Mouse (Mus musculus): Measurements from ENCODE around the gene Rec8. TPM values are rescaled to one million over a fixed set of nuclear protein-coding genes. Genes with fewer than 3 reads are reported as not detected.
A peak's percentile ranks its signal among the peaks of the same experiment; 100 is the strongest.

Gene Rec8
- polyA plus RNA-seq, 1 experiment = 2.8 TPM

- DNase-seq (ENCODE audit: low spot score) = no peak
These were observed 23.5 kb downstream of the Rec8 start for GRCm38 (mm10) chr14:55641291-55641690.

GRCm38 (mm10) chr14:55642679-55643059 is 24.8 kb downstream of the Rec8 start:
- DNase-seq (ENCODE audit: low spot score) = no peak

DNA sequence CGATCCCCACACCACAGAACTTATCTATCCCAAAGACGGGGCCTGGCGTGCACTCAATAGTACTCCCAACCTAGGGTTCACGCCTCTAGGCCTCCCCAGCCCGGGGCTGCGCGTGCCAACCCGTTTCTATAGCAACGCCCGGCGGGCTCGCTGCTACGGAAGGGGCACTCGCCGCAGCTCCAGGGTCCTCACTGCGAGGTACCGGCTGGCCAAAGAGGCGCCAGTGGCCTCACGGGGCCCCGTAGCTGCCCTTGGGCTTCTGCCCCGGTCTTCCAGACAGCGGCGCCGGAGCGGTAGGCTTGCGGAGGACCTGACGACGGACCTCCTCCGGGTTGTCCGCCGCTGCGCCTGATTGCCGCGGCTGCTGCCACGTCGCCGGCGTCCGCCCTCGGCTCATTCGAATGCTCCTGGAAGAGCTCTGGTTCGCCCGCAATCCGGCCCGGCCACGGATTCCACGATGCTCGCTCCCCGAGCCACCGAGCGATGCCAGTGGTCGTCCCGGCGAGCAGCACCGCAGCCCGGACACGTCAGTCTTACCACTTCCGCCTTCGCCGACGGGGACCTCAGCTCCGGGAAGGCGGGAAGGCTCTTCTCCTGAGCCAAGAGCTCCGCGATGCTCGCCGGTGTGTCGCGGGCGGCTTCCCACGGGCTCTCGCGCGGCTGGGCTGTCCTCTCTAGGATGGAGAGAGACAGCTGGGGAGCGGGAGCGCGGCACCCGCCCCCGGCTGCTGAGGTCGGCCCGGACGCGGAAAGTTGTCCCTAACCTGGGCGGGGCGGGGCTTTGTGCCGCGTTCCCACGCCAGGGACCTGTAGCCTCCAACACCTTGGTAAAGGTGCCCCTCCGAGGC is 25.4 kb downstream of the Rec8 start, which contains the start of gene Tm9sf1:
TSS of gene Tm9sf1 (minus strand) at position 747 of the 848 bp plus-strand sequence.
- peak; percentile 96 for DNase-seq (ENCODE audit: low spot score)

- DNase-seq (ENCODE audit: low spot score) = no peak
These were observed 26.5 kb downstream of the Rec8 start for GRCm38 (mm10) chr14:55644261-55644888.

DNA sequence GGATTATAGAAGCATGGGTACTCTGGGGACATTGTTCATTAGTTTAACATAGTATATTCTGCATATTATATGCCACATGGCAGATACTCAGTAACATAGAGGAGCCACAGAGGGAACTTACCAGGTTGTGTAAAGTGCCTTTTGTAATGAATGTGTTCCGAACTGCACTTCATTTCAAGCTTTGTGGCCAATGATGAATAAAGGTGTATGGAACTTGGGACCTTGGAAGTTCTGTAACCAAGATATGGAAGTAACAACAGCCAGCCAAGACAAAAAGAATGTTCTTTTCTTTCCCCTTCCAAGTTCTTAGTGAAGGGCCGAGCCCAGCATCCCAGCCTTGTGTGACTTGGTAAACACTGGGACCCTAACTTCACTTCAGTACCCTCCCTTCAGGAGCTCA is 32.0 kb downstream of the Rec8 start, which contains the start of gene Tssk4:
TSS of gene Tssk4 (plus strand) at position 301 of the 400 bp plus-strand sequence.
- no peak for DNase-seq (ENCODE audit: low spot score)

- DNase-seq (ENCODE audit: low spot score) = no peak
These were observed 33.7 kb downstream of the Rec8 start for GRCm38 (mm10) chr14:55651528-55651927.

GRCm38 (mm10) chr14:55656935-55657334 is 39.1 kb downstream of the Rec8 start:
- DNase-seq (ENCODE audit: low spot score) = no peak

GRCm38 (mm10) chr14:55658011-55658410 is 40.2 kb downstream of the Rec8 start:
- DNase-seq (ENCODE audit: low spot score) = no peak

- DNase-seq (ENCODE audit: low spot score) = peak; percentile 63
These were observed 42.2 kb downstream of the Rec8 start, which contains the start of gene Mdp1 for GRCm38 (mm10) chr14:55659960-55660573. TSS of gene Mdp1 (minus strand) at chr14:55660508.

- no peak for DNase-seq (ENCODE audit: low spot score)
These were observed 42.8 kb downstream of the Rec8 start for GRCm38 (mm10) chr14:55660636-55661035.

GRCm38 (mm10) chr14:55671486-55671832 is 53.6 kb downstream of the Rec8 start:
- no peak for DNase-seq (ENCODE audit: low spot score)

DNA sequence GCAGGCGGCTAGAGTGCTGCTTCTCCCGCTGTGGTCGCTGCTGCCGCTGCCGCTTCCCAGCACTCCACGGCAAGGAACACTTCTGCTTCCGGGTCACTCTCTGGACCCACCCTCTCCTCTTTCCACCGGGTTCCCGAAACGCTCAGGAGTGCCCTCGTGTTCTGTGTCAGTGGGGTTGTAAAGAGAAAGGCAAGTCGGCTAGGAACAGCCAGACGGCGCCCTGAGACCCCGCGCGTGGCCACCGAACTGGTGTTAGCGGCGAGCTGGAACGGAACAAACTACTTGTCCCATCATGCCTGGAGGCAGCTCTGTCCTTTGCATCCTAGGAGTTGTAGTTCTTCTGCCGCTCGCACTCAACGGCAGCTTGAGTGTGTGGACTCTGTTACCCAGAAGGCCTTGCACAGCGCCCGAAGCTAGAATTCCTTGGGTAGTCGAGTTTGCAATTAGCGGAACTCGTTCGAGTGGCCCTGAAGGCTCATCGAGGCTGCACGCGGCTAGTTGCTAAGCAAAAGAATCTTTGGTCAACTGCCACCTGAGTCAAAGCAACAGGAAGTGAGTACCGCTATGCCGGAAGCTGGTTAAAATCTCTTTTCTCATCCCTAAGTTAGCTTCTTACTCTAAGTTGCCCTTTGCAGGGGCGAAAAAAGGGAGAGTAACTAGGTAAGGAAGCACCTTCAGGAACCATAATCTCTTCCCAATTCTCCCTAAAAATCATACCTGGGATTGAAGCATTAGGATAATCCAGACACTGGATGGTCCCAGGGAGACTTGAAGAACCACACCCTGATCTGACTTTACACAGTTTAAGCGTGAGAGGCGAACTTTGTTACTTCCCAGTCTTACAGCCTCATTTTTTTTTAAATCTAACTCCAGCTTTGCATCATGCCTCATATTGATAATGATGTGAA is 54.2 kb downstream of the Rec8 start, which contains the start of the genes Gmpr2 and Nedd8:
TSS of gene Gmpr2 (plus strand) at position 109 of the 908 bp plus-strand sequence.
TSS of gene Nedd8 (minus strand) at position 292 of the 908 bp plus-strand sequence.
- DNase-seq (ENCODE audit: low spot score) = peak; percentile 90

DNA sequence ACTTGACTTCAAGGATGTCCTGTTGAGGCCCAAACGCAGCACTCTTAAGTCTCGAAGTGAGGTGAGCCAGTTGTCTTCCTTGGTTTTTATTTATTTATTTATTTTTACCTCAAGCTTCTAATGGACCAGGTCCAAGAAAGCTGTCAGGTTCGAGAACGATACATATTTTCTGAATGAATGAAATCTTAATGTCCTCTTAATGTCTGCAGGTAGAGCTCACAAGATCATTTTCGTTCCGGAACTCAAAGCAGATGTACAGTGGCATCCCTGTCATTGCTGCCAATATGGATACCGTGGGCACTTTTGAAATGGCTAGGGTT is 54.9 kb downstream of the Rec8 start:
- no peak for DNase-seq (ENCODE audit: low spot score)

Other genes with a start within 250 kb of the Rec8 start
- gene Dhrs4, start 139.3 kb upstream of the Rec8 start, polyA plus RNA-seq (2012; rRNA removed) = 38.9 and 44.7 TPM in 2 replicates
- gene Carmil3, start 127.4 kb upstream of the Rec8 start, polyA plus RNA-seq (2012; rRNA removed) = 2.5 and 2.6 TPM in 2 replicates
- gene Cpne6, start 107.6 kb upstream of the Rec8 start, polyA plus RNA-seq (2012; rRNA removed) = 2.5 and 3.0 TPM in 2 replicates
- not detected in 2 replicates for gene Nrl, start 93.1 kb upstream of the Rec8 start, polyA plus RNA-seq (2012; rRNA removed)
- gene Pck2, start 77.8 kb upstream of the Rec8 start, polyA plus RNA-seq (2012; rRNA removed) = 44.7 and 52.2 TPM in 2 replicates
- 87.0 and 88.2 TPM in 2 replicates for gene Dcaf11, start 58.0 kb upstream of the Rec8 start, polyA plus RNA-seq (2012; rRNA removed)
- 0.55 and 1.1 TPM in 2 replicates for gene A730061H03Rik, start 57.6 kb upstream of the Rec8 start, polyA plus RNA-seq (2012; rRNA removed)
- gene Fitm1, start 42.4 kb upstream of the Rec8 start, polyA plus RNA-seq (2012; rRNA removed) = 0.25 TPM in 1 of 2 replicates, not detected in the other
- 136 and 167 TPM in 2 replicates for gene Psme1, start 39.9 kb upstream of the Rec8 start, polyA plus RNA-seq (2012; rRNA removed)
- 19.3 and 21.2 TPM in 2 replicates for gene Emc9, start 32.7 kb upstream of the Rec8 start, polyA plus RNA-seq (2012; rRNA removed)
- 134 and 144 TPM in 2 replicates for gene Psme2, start 26.9 kb upstream of the Rec8 start, polyA plus RNA-seq (2012; rRNA removed)
- 15.7 and 20.4 TPM in 2 replicates for gene Rnf31, start 26.3 kb upstream of the Rec8 start, polyA plus RNA-seq (2012; rRNA removed)
- 29.5 and 35.1 TPM in 2 replicates for gene Irf9, start 14.5 kb upstream of the Rec8 start, polyA plus RNA-seq (2012; rRNA removed)
- 79.9 and 83.8 TPM in 2 replicates for gene Ipo4, start 17.9 kb downstream of the Rec8 start, polyA plus RNA-seq (2012; rRNA removed)
- 0.89 and 1.7 TPM in 2 replicates for gene Gm49378, start 19.9 kb downstream of the Rec8 start, polyA plus RNA-seq (2012; rRNA removed)
- 46.6 and 47.0 TPM in 2 replicates for gene Tm9sf1, start 25.8 kb downstream of the Rec8 start, polyA plus RNA-seq (2012; rRNA removed)
- 1.1 and 1.4 TPM in 2 replicates for gene Tssk4, start 32.1 kb downstream of the Rec8 start, polyA plus RNA-seq (2012; rRNA removed)
- gene Mdp1, start 42.5 kb downstream of the Rec8 start, polyA plus RNA-seq (2012; rRNA removed) = 37.0 and 42.4 TPM in 2 replicates
- 28.1 and 32.9 TPM in 2 replicates for gene Gmpr2, start 53.9 kb downstream of the Rec8 start, polyA plus RNA-seq (2012; rRNA removed)
- 250 and 278 TPM in 2 replicates for gene Nedd8, start 54.1 kb downstream of the Rec8 start, polyA plus RNA-seq (2012; rRNA removed)
- 19.2 and 22.9 TPM in 2 replicates for gene Tinf2, start 63.8 kb downstream of the Rec8 start, polyA plus RNA-seq (2012; rRNA removed)
- 1.1 and 1.4 TPM in 2 replicates for gene Tgm1, start 95.9 kb downstream of the Rec8 start, polyA plus RNA-seq (2012; rRNA removed)
- 25.9 and 34.6 TPM in 2 replicates for gene Rabggta, start 104.2 kb downstream of the Rec8 start, polyA plus RNA-seq (2012; rRNA removed)
- gene Dhrs1, start 127.7 kb downstream of the Rec8 start, polyA plus RNA-seq (2012; rRNA removed) = 75.5 and 83.1 TPM in 2 replicates
- gene Nop9, start 127.7 kb downstream of the Rec8 start, polyA plus RNA-seq (2012; rRNA removed) = 13.8 TPM in 2 replicates
- gene Cideb, start 140.4 kb downstream of the Rec8 start, polyA plus RNA-seq (2012; rRNA removed) = 0.18 and 0.25 TPM in 2 replicates
- gene Ltb4r2, start 143.4 kb downstream of the Rec8 start, polyA plus RNA-seq (2012; rRNA removed) = 0.06 TPM in 2 replicates
- gene Ltb4r1, start 147.9 kb downstream of the Rec8 start, polyA plus RNA-seq (2012; rRNA removed) = 1.6 and 1.7 TPM in 2 replicates
- 7.2 and 9.4 TPM in 2 replicates for gene Adcy4, start 166.1 kb downstream of the Rec8 start, polyA plus RNA-seq (2012; rRNA removed)
- gene Ripk3, start 170.8 kb downstream of the Rec8 start, polyA plus RNA-seq (2012; rRNA removed) = 7.0 and 8.9 TPM in 2 replicates
- gene Nfatc4, start 205.1 kb downstream of the Rec8 start, polyA plus RNA-seq (2012; rRNA removed) = 37.9 and 44.3 TPM in 2 replicates
- gene Nynrin, start 236.0 kb downstream of the Rec8 start, polyA plus RNA-seq (2012; rRNA removed) = 6.2 and 11.2 TPM in 2 replicates